ENCODE assay signal across 22 mouse cellular contexts in genomic region chr15:95746513-95746912, GRCm38 (mm10). TPM values are rescaled to one million over a fixed set of nuclear protein-coding genes. Genes with fewer than 3 reads are reported as not detected.
DNase-seq lines count a peak whose midpoint lies in the region; ATAC-seq lines count a peak whose summit lies in the region.
"Had no signal": no experiment of that assay in that cellular context is flagged by ENCODE, and none has a peak within 500 bp of the region (broad histone marks: within the 10 kb centered on the region; RNA-seq: fewer than 3 reads in every experiment).

No protein-coding gene starts in this region.

- H3K27me3 ChIP-seq in embryonic facial prominence, embryonic 14.5 days (replicated peaks; ENCODE audit: control insufficient read depth, insufficient read depth, low read length), result no peaks in the 10 kb centered on the region
- H3K27me3 ChIP-seq in embryonic facial prominence, embryonic 10.5 days (replicated peaks; ENCODE audit: low read depth, poor library complexity, severe bottlenecking), result no peaks in the 10 kb centered on the region
- H3K27me3 ChIP-seq in kidney, embryonic 15.5 days, result no peaks in the 10 kb centered on the region
- H3K27me3 ChIP-seq: embryonic facial prominence, embryonic 12.5 days; forebrain, embryonic 12.5 days; forebrain, embryonic 15.5 days; heart, embryonic 12.5 days; hindbrain, embryonic 12.5 days; hindbrain, embryonic 15.5 days had no signal

- DNase-seq in embryonic facial prominence, embryonic 14.5 days (ENCODE audit: low spot score), result no peak
- no peak for DNase-seq in embryonic facial prominence, embryonic 10.5 days (ENCODE audit: low spot score)
- DNase-seq in kidney, postnatal 10 days, result no peak
- DNase-seq in retina, embryonic 14.5 days (ENCODE audit: low spot score), result peak; percentile 43
- DNase-seq in retina, postnatal 1 day, result no peak
- DNase-seq: adrenal gland, postnatal 10 days; adrenal gland, postnatal 36 days; cerebellum, adult 18-20 months; cerebellum, adult 9-10 months; cerebellum, postnatal 14 days; gastrocnemius, postnatal 25 days; heart, adult 18-20 months; heart, postnatal 14 days had no signal

- no peaks in the 10 kb centered on the region for H3K9me3 ChIP-seq in embryonic facial prominence, embryonic 14.5 days (ENCODE audit: control insufficient read depth, low read length)
- H3K9me3 ChIP-seq in embryonic facial prominence, embryonic 10.5 days, result no peaks in the 10 kb centered on the region
- no peaks in the 10 kb centered on the region for H3K9me3 ChIP-seq in kidney, embryonic 15.5 days (replicated peaks)
- H3K9me3 ChIP-seq: embryonic facial prominence, embryonic 12.5 days; forebrain, embryonic 12.5 days; forebrain, embryonic 15.5 days; heart, embryonic 12.5 days; hindbrain, embryonic 12.5 days; hindbrain, embryonic 15.5 days had no signal

- H3K36me3 ChIP-seq in embryonic facial prominence, embryonic 14.5 days (ENCODE audit: control insufficient read depth, insufficient read depth, low read length), result no peaks in the 10 kb centered on the region
- H3K36me3 ChIP-seq in embryonic facial prominence, embryonic 10.5 days (replicated peaks), result no peaks in the 10 kb centered on the region
- no peaks in the 10 kb centered on the region for H3K36me3 ChIP-seq in kidney, embryonic 15.5 days
- H3K36me3 ChIP-seq: embryonic facial prominence, embryonic 12.5 days; forebrain, embryonic 12.5 days; forebrain, embryonic 15.5 days; heart, embryonic 12.5 days; hindbrain, embryonic 12.5 days; hindbrain, embryonic 15.5 days had no signal

- 68% methylated on average over 5 of the region's 5 CpGs for WGBS in embryonic facial prominence, embryonic 14.5 days
- 87% methylated on average over 5 of the region's 5 CpGs for WGBS in embryonic facial prominence, embryonic 10.5 days
- WGBS in kidney, embryonic 15.5 days, result 58% methylated on average over 5 of the region's 5 CpGs

- no peak overlapping the region for H3K27ac ChIP-seq in embryonic facial prominence, embryonic 14.5 days (replicated peaks; ENCODE audit: low read depth, low read length)
- H3K27ac ChIP-seq in embryonic facial prominence, embryonic 10.5 days (replicated peaks), result no peak overlapping the region
- no peak overlapping the region for H3K27ac ChIP-seq in kidney, embryonic 15.5 days
- H3K27ac ChIP-seq: embryonic facial prominence, embryonic 12.5 days; forebrain, embryonic 12.5 days; forebrain, embryonic 15.5 days; hindbrain, embryonic 12.5 days; hindbrain, embryonic 15.5 days had no signal

- no peaks in the 10 kb centered on the region for H3K4me1 ChIP-seq in embryonic facial prominence, embryonic 14.5 days (ENCODE audit: control insufficient read depth, insufficient read depth, low read length)
- peaks cover 10% of the 10 kb centered on the region; the same call in 1 of the 2 replicates for H3K4me1 ChIP-seq in embryonic facial prominence, embryonic 10.5 days
- H3K4me1 ChIP-seq in kidney, embryonic 15.5 days, result 0 out of 2 replicates have a peak, but pooled peaks cover 6% of the 10 kb centered on the region
- H3K4me1 ChIP-seq: embryonic facial prominence, embryonic 12.5 days; forebrain, embryonic 12.5 days; heart, embryonic 12.5 days; hindbrain, embryonic 12.5 days had no signal

- peak; percentile 6; the same call in 1 of the 2 replicates for ATAC-seq in embryonic facial prominence, embryonic 14.5 days (ENCODE audit: low read depth)
- ATAC-seq in kidney, embryonic 15.5 days (replicated peaks; ENCODE audit: low FRiP score), result 0 out of 2 replicates have a peak, but pooled peaks have one; percentile 40
- ATAC-seq: activated CD4-positive, CD25-positive, alpha-beta regulatory T cell, adult 4 months had no signal

- H3K4me2 ChIP-seq in embryonic facial prominence, embryonic 14.5 days (ENCODE audit: low read depth, low read length), result no peak overlapping the region
- no peak overlapping the region for H3K4me2 ChIP-seq in kidney, embryonic 15.5 days
- H3K4me2 ChIP-seq: embryonic facial prominence, embryonic 12.5 days; forebrain, embryonic 12.5 days; forebrain, embryonic 15.5 days; heart, embryonic 12.5 days; hindbrain, embryonic 12.5 days; hindbrain, embryonic 15.5 days had no signal

- no peak overlapping the region for H3K9ac ChIP-seq in embryonic facial prominence, embryonic 14.5 days (ENCODE audit: low read depth, low read length)
- no peak overlapping the region for H3K9ac ChIP-seq in kidney, embryonic 15.5 days
- H3K9ac ChIP-seq: embryonic facial prominence, embryonic 12.5 days; forebrain, embryonic 12.5 days; forebrain, embryonic 15.5 days; heart, embryonic 12.5 days; hindbrain, embryonic 12.5 days; hindbrain, embryonic 15.5 days had no signal

- H3K4me3 ChIP-seq in embryonic facial prominence, embryonic 14.5 days (ENCODE audit: low read depth, low read length), result no peak overlapping the region
- H3K4me3 ChIP-seq in embryonic facial prominence, embryonic 10.5 days, result no peak overlapping the region
- no peak overlapping the region for H3K4me3 ChIP-seq in kidney, embryonic 15.5 days (replicated peaks)
- H3K4me3 ChIP-seq: embryonic facial prominence, embryonic 12.5 days; erythroblast, embryonic 14.5 days; forebrain, embryonic 12.5 days; forebrain, embryonic 15.5 days; heart, embryonic 12.5 days; hindbrain, embryonic 12.5 days; hindbrain, embryonic 15.5 days had no signal

RNA-seq across cellular contexts. Expression of gene Ano6, which starts 44.1 kb away (rescaled TPM):
- 57.3 and 59.5 TPM in 2 replicates for polyA plus RNA-seq in embryonic facial prominence, embryonic 14.5 days (2014; fragmentation: Nextera tagmentation; extraction: Ambion mirVana)
- polyA plus RNA-seq in embryonic facial prominence, embryonic 10.5 days (2016; fragmentation: Nextera tagmentation; extraction: Ambion mirVana), result 40.5 and 41.6 TPM in 2 replicates
- 54.0 and 54.5 TPM in 2 replicates for polyA plus RNA-seq in kidney, embryonic 15.5 days (2015; fragmentation: Nextera tagmentation; extraction: Ambion mirVana)
